Mouse (Mus musculus): ENCODE data around the gene Nufip1. TPM values are rescaled to one million over a fixed set of nuclear protein-coding genes. Genes with fewer than 3 reads are reported as not detected.

Nufip1 gene
- polyA plus RNA-seq (2017; shearing (Covaris generic)), result 19.8 TPM

GRCm38 (mm10) chr14:76110396-76111221 lies at the start of gene Nufip1, which contains the start of gene Gpalpp1:
Nufip1 (plus strand) TSS chr14:76110891.
Gpalpp1 (minus strand) TSS chr14:76110760.

Other genes with a start within 250 kb of the Nufip1 start
- 0.65 TPM for gene Kctd4, start 155.9 kb upstream of the Nufip1 start, polyA plus RNA-seq (2017; shearing (Covaris generic))
- 37.5 TPM for gene Gtf2f2, start 100.0 kb upstream of the Nufip1 start, polyA plus RNA-seq (2017; shearing (Covaris generic))
- gene Gpalpp1, start 131 bp upstream of the Nufip1 start, polyA plus RNA-seq (2017; shearing (Covaris generic)), result 14.2 TPM